Mouse (Mus musculus): ENCODE results near the gene Eml2. TPM values are rescaled to one million over a fixed set of nuclear protein-coding genes. Genes with fewer than 3 reads are reported as not detected.
A peak's percentile ranks its signal among the peaks of the same experiment; 100 is the strongest.

The Eml2 gene
- polyA plus RNA-seq, 1 experiment, result 11.1 TPM

DNA sequence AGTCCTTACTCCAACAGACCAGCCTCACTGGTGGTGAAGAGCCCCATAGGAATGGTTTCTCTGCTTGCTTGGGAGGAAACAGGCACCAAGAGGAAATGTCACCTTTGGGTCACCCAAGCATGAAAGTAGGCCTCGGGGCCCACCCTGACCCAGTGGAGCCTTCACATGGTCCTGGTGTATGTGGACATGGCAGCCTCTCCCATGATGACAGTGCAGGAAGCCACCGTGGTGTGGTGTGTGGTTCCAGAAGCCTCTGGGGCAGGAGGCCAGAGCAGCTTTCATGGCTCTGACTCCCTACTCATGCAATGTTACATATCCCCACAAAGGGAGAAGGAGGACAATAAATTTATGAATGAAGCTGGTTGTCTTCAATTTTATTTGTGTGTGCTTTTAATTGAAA lies 71.3 kb downstream of the Eml2 start:
- Histone ChIP-seq H3K4me1 (ENCODE audit: control insufficient read depth, insufficient read depth, low read length) (no peaks in the 10 kb centered on the region), H3K36me3 (ENCODE audit: control insufficient read depth, insufficient read depth, low read length) (no peaks in the 10 kb centered on the region), H3K4me3 (ENCODE audit: control insufficient read depth, low read depth, low read length) (no peak overlapping the region), H3K27me3 (ENCODE audit: control insufficient read depth, insufficient read depth, low read length) (no peaks in the 10 kb centered on the region), H3K27ac (ENCODE audit: control insufficient read depth, insufficient read depth, low read depth, low read length) (no peak overlapping the region)
- no peak for TF ChIP-seq CTCF (IDR thresholded peaks at IDR 0.05; ENCODE audit: control insufficient read depth, insufficient read depth, insufficient replicate concordance, low read depth, low read length)
- TF ChIP-seq POLR2A (IDR thresholded peaks at IDR 0.05; ENCODE audit: control insufficient read depth, low read depth, low read length), result no peak

DNA sequence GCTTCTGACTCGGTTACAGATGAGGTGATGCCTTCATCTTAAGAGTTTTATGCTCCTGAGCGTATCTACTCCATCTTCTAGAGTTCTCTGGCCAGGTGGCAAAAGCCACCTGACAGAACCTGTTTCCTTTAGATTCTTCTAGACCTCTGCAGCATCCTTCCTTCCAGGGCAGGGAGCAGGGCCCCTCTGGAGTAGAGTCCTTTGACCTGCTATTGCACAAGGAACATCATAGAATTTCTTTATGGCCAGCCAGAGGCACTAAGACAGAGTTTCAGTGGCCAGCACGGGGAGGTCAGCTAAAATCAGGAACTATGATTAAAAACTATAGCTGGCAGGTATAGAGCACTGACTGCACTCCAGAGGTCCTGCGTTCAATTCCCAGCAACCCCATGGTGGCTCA lies 75.9 kb downstream of the Eml2 start:
- H3K36me3 ChIP-seq (ENCODE audit: control insufficient read depth, insufficient read depth, low read length), result no peaks in the 10 kb centered on the region
- H3K27me3 ChIP-seq (ENCODE audit: control insufficient read depth, insufficient read depth, low read length), result no peaks in the 10 kb centered on the region
- peak overlapping the region; percentile 17; the same call in 1 of the 2 replicates for H3K4me3 ChIP-seq (ENCODE audit: control insufficient read depth, low read depth, low read length)
- no peak overlapping the region for H3K27ac ChIP-seq (ENCODE audit: control insufficient read depth, insufficient read depth, low read depth, low read length)
- TF ChIP-seq POLR2A (IDR thresholded peaks at IDR 0.05; ENCODE audit: control insufficient read depth, low read depth, low read length) (no peak), CTCF (IDR thresholded peaks at IDR 0.05; ENCODE audit: control insufficient read depth, insufficient read depth, insufficient replicate concordance, low read depth, low read length) (no peak)
- peaks cover 6% of the 10 kb centered on the region for H3K4me1 ChIP-seq (ENCODE audit: control insufficient read depth, insufficient read depth, low read length)

DNA sequence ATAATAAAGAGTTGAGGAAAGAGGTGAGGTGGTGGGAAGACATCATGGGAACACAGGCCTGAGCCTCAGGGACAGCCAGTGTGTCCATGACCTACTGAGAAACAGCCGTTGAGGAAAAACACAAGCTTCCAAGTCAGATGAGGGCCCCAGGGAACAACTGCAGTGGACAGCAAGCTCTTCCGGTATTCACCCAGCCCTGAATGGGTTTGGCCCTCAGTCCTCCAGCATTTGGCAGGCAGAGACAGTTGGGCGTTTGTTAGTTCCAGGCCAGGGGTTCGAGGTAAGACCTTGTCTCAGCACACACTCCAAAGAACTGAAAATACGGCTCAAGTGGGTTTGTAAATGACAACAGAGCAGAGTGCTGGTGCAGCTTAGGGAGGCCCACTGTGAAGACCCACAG lies 77.2 kb downstream of the Eml2 start:
- TF ChIP-seq CTCF (IDR thresholded peaks at IDR 0.05; ENCODE audit: control insufficient read depth, insufficient read depth, insufficient replicate concordance, low read depth, low read length) (no peak), POLR2A (IDR thresholded peaks at IDR 0.05; ENCODE audit: control insufficient read depth, low read depth, low read length) (no peak)
- no peak overlapping the region for H3K27ac ChIP-seq (ENCODE audit: control insufficient read depth, insufficient read depth, low read depth, low read length)
- no peaks in the 10 kb centered on the region for H3K27me3 ChIP-seq (ENCODE audit: control insufficient read depth, insufficient read depth, low read length)
- H3K36me3 ChIP-seq (ENCODE audit: control insufficient read depth, insufficient read depth, low read length), result no peaks in the 10 kb centered on the region
- peaks cover 11% of the 10 kb centered on the region for H3K4me1 ChIP-seq (ENCODE audit: control insufficient read depth, insufficient read depth, low read length)
- no peak overlapping the region for H3K4me3 ChIP-seq (ENCODE audit: control insufficient read depth, low read depth, low read length)

DNA sequence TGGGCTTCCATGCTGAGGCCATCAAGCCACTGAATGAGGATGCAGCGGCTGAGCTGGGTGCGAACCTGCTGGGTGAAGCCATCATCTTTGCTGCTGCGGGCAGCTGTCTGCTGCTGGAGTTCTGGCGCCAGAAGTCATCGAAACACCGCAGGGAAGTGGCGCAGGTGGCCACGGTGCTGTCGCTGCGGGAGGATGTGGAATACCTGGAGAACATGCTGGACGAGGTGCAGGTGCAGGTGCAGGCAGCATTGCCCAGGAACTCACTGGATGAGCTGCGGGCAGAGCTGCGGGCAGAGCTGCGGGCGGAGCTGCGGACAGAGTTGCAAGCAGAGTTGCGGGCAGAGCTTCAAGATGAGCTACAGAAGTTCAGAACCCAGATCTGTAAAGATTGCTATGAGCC lies 79.2 kb downstream of the Eml2 start:
- no peaks in the 10 kb centered on the region for H3K27me3 ChIP-seq (ENCODE audit: control insufficient read depth, insufficient read depth, low read length)
- TF ChIP-seq CTCF (IDR thresholded peaks at IDR 0.05; ENCODE audit: control insufficient read depth, insufficient read depth, insufficient replicate concordance, low read depth, low read length) (no peak), POLR2A (IDR thresholded peaks at IDR 0.05; ENCODE audit: control insufficient read depth, low read depth, low read length) (no peak)
- H3K4me3 ChIP-seq (ENCODE audit: control insufficient read depth, low read depth, low read length), result peak overlapping the region; percentile 64
- H3K4me1 ChIP-seq (ENCODE audit: control insufficient read depth, insufficient read depth, low read length), result peaks cover 12% of the 10 kb centered on the region
- H3K36me3 ChIP-seq (ENCODE audit: control insufficient read depth, insufficient read depth, low read length), result no peaks in the 10 kb centered on the region
- H3K27ac ChIP-seq (ENCODE audit: control insufficient read depth, insufficient read depth, low read depth, low read length), result no peak overlapping the region

Other genes starting within 250 kb of the Eml2 start
- gene Nanos2, start 189.0 kb upstream of the Eml2 start, polyA plus RNA-seq (2012; rRNA removed), result 0.08 and 0.10 TPM in 2 replicates
- 35.6 and 42.9 TPM in 2 replicates for gene Mypop, start 185.2 kb upstream of the Eml2 start, polyA plus RNA-seq (2012; rRNA removed)
- 4.9 and 5.4 TPM in 2 replicates for gene Irf2bp1, start 172.4 kb upstream of the Eml2 start, polyA plus RNA-seq (2012; rRNA removed)
- 2.1 and 2.3 TPM in 2 replicates for gene Foxa3, start 152.9 kb upstream of the Eml2 start, polyA plus RNA-seq (2012; rRNA removed)
- 196 and 222 TPM in 2 replicates for gene Sympk, start 152.0 kb upstream of the Eml2 start, polyA plus RNA-seq (2012; rRNA removed)
- 226 and 241 TPM in 2 replicates for gene Rsph6a, start 121.7 kb upstream of the Eml2 start, polyA plus RNA-seq (2012; rRNA removed)
- 83.7 and 92.1 TPM in 2 replicates for gene Dmwd, start 100.2 kb upstream of the Eml2 start, polyA plus RNA-seq (2012; rRNA removed)
- gene Dmpk, start 92.6 kb upstream of the Eml2 start, polyA plus RNA-seq (2012; rRNA removed), result 75.3 and 91.2 TPM in 2 replicates
- 3.3 and 3.5 TPM in 2 replicates for gene Six5, start 81.8 kb upstream of the Eml2 start, polyA plus RNA-seq (2012; rRNA removed)
- gene Gm4969, start 58.1 kb upstream of the Eml2 start, polyA plus RNA-seq (2012; rRNA removed), result 13.2 and 16.4 TPM in 2 replicates
- 49.3 and 59.7 TPM in 2 replicates for gene Fbxo46, start 56.6 kb upstream of the Eml2 start, polyA plus RNA-seq (2012; rRNA removed)
- 12.7 and 13.5 TPM in 2 replicates for gene Qpctl, start 27.1 kb upstream of the Eml2 start, polyA plus RNA-seq (2012; rRNA removed)
- gene Snrpd2, start 26.7 kb upstream of the Eml2 start, polyA plus RNA-seq (2012; rRNA removed), result 135 and 140 TPM in 2 replicates
- gene Gipr, start 10.3 kb upstream of the Eml2 start, polyA plus RNA-seq (2012; rRNA removed), result 20.9 and 24.3 TPM in 2 replicates
- 9.5 and 16.2 TPM in 2 replicates for gene Gpr4, start 36.1 kb downstream of the Eml2 start, polyA plus RNA-seq (2012; rRNA removed)
- 13.6 and 14.5 TPM in 2 replicates for gene Opa3, start 51.9 kb downstream of the Eml2 start, polyA plus RNA-seq (2012; rRNA removed)
- 42.4 and 44.7 TPM in 2 replicates for gene Vasp, start 95.4 kb downstream of the Eml2 start, polyA plus RNA-seq (2012; rRNA removed)
- gene Ppm1n, start 103.6 kb downstream of the Eml2 start, polyA plus RNA-seq (2012; rRNA removed), result 0.20 and 0.30 TPM in 2 replicates
- gene Rtn2, start 106.2 kb downstream of the Eml2 start, polyA plus RNA-seq (2012; rRNA removed), result 15.6 and 17.4 TPM in 2 replicates
- 3.9 and 4.1 TPM in 2 replicates for gene Fosb, start 133.6 kb downstream of the Eml2 start, polyA plus RNA-seq (2012; rRNA removed)
- 50.1 and 66.6 TPM in 2 replicates for gene Ercc1, start 168.4 kb downstream of the Eml2 start, polyA plus RNA-seq (2012; rRNA removed)
- 2.8 and 3.2 TPM in 2 replicates for gene Cd3eap, start 183.1 kb downstream of the Eml2 start, polyA plus RNA-seq (2012; rRNA removed)
- gene Ppp1r13l, start 183.3 kb downstream of the Eml2 start, polyA plus RNA-seq (2012; rRNA removed), result 49.5 and 71.4 TPM in 2 replicates
- 50.6 and 53.3 TPM in 2 replicates for gene Ercc2, start 205.6 kb downstream of the Eml2 start, polyA plus RNA-seq (2012; rRNA removed)
- 33.3 and 39.9 TPM in 2 replicates for gene Klc3, start 227.7 kb downstream of the Eml2 start, polyA plus RNA-seq (2012; rRNA removed)
- 2.4 and 8.7 TPM in 2 replicates for gene Ckm, start 228.4 kb downstream of the Eml2 start, polyA plus RNA-seq (2012; rRNA removed)

Data from testis, adult 2 months (tissue).